Mouse (Mus musculus) liver, embryonic 13.5 days (tissue): ENCODE measurements around the gene Pilrb1. TPM values are rescaled to one million over a fixed set of nuclear protein-coding genes. Genes with fewer than 3 reads are reported as not detected.

Experiments used
- ATAC-seq: fragments of 200-750 bp; cut with Nextera tagmentation; 2 replicates; pipeline ENCODE4 v1.8.0; 2017; ENCODE audit warnings: low read depth, mild to moderate bottlenecking, moderate number of reproducible peaks, moderate library complexity
- DNase-seq: peaks from one replicate; pipeline ENCODE4 v3.0.0; 2022
- H3K27ac ChIP-seq: fragments of 300-500 bp; sonication (generic); 2 replicates; pipeline ENCODE4 v1.5.1; 2015; ENCODE audit warnings: moderate library complexity, mild to moderate bottlenecking, inconsistent platforms
- H3K27me3 ChIP-seq: fragments of 300-500 bp; sonication (generic); 2 replicates; pipeline ENCODE4 v1.6.1; 2015; ENCODE audit warnings: mild to moderate bottlenecking, inconsistent platforms
- H3K36me3 ChIP-seq: fragments of 300-500 bp; sonication (generic); 2 replicates; pipeline ENCODE4 v1.6.1; 2015; ENCODE audit warnings: mild to moderate bottlenecking, inconsistent platforms
- H3K4me1 ChIP-seq: fragments of 300-500 bp; sonication (generic); replicated peaks from 2 replicates; pipeline ENCODE4 v1.6.1; 2015; ENCODE audit warnings: inconsistent platforms
- H3K4me2 ChIP-seq: fragments of 300-500 bp; sonication (generic); 2 replicates; pipeline ENCODE4 v1.6.1; 2015; ENCODE audit warnings: inconsistent platforms, mild to moderate bottlenecking, moderate library complexity
- H3K4me3 ChIP-seq: fragments of 300-500 bp; sonication (generic); replicated peaks from 2 replicates; pipeline ENCODE4 v1.5.1; 2015; ENCODE audit warnings: mild to moderate bottlenecking, inconsistent platforms
- H3K9ac ChIP-seq: fragments of 300-500 bp; sonication (generic); 2 replicates; pipeline ENCODE4 v1.6.1; 2015; ENCODE audit warnings: mild to moderate bottlenecking, inconsistent platforms
- H3K9me3 ChIP-seq: fragments of 300-500 bp; sonication (generic); replicated peaks from 2 replicates; pipeline ENCODE4 v1.6.1; 2016; ENCODE audit warnings: inconsistent platforms
- WGBS: fragments of 180-500 bp; shearing (Covaris S2); methylation state at CpG from one replicate; pipeline ENCODE4 v1.1.7; 2015; ENCODE audit not compliant: insufficient replicate concordance; 5-methylcytosine and 5-hydroxymethylcytosine counted together
- polyA plus RNA-seq: library from polyadenylated mRNA; unstranded; fragments of >200 nt; fragmentation: Nextera tagmentation; extraction: Ambion mirVana; gene quantifications from 2 replicates; pipeline ENCODE4 v1.2.1, GENCODE M21; 2015

Gene Pilrb1
- polyA plus RNA-seq, 1 experiment from 2014 or later, result 2.1 TPM

DNA sequence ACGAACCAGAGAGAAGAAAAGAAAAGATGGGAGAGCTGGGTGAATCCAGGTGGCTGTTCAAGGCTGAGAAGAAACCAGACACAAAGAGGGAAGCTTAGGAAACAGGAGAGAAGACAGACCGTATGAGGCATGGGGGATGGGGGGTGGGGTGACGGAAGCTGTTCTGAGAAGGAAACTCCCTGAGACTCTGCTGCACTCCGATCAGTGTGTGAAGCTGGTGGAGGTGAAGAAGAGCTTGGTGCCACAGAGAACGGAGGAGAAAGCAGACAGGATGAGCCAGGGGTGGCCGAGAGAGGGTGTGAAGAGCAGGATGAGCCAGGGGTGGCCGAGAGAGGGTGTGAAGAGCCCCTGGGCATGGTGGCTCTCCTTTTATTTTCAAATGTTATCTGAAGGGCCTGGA lies 31.5 kb downstream of the Pilrb1 start:
- no peaks in the 10 kb centered on the region for H3K4me1 ChIP-seq
- H3K9ac ChIP-seq, result no peak overlapping the region
- no peak for ATAC-seq
- no peak overlapping the region for H3K4me3 ChIP-seq
- no peaks in the 10 kb centered on the region for H3K27me3 ChIP-seq
- no peak overlapping the region for H3K4me2 ChIP-seq
- WGBS, result 20% methylated on average over 7 of the region's 7 CpGs
- no peak for DNase-seq
- no peak overlapping the region for H3K27ac ChIP-seq
- H3K36me3 ChIP-seq, result no peaks in the 10 kb centered on the region
- H3K9me3 ChIP-seq, result no peaks in the 10 kb centered on the region

DNA sequence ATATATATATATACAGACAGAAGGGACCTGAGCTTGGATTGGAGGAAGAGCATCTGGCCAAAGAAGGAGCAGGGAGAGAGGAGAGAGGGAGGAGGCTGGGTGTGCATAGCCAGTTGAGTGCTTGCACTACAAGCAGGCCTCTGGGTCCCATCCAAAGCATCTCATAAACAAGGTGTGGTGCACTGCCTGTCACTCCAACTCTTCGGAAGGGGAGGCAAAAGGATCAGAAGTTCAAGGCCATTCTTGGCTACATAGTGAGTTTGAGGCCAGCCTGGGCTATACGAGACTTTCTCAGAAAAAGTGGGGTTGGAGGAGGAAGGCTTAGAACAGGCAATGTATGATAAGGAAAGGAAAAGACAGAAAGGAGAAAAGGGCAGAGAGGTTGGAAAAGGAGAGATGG lies 31.9 kb downstream of the Pilrb1 start:
- Histone ChIP-seq H3K9ac (no peak overlapping the region), H3K9me3 (no peaks in the 10 kb centered on the region), H3K27me3 (no peaks in the 10 kb centered on the region), H3K27ac (no peak overlapping the region), H3K4me3 (no peak overlapping the region), H3K36me3 (no peaks in the 10 kb centered on the region), H3K4me2 (no peak overlapping the region), H3K4me1 (no peaks in the 10 kb centered on the region)
- DNase-seq, result no peak
- ATAC-seq, result no peak
- 57% methylated on average over 2 of the region's 2 CpGs for WGBS

DNA sequence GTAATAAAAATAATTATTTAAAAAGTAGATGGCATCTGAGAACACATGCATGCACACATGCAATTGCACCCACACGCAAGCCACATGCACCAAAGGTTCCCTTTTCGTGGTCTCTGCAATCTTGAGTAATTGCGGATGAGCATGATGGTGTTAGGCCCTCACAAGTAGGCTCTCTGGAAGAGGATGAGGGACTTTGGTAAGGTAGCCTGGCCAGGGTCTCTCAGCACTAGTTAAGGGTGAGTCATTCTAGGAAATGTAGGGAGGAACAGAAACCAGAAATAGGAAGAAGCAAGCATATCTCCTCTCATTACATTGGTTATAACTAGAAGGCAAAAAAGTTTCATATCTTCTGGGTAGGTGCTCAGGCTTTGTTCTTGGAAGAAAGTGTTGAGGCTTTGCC lies 32.9 kb downstream of the Pilrb1 start:
- no peaks in the 10 kb centered on the region for H3K9me3 ChIP-seq
- no peaks in the 10 kb centered on the region for H3K36me3 ChIP-seq
- DNase-seq (no peak), ATAC-seq (no peak)
- no peak overlapping the region for H3K9ac ChIP-seq
- no peak overlapping the region for H3K4me2 ChIP-seq
- H3K27ac ChIP-seq, result no peak overlapping the region
- WGBS, result 44% methylated on average over 3 of the region's 3 CpGs
- no peaks in the 10 kb centered on the region for H3K4me1 ChIP-seq
- H3K27me3 ChIP-seq, result no peaks in the 10 kb centered on the region
- no peak overlapping the region for H3K4me3 ChIP-seq

DNA sequence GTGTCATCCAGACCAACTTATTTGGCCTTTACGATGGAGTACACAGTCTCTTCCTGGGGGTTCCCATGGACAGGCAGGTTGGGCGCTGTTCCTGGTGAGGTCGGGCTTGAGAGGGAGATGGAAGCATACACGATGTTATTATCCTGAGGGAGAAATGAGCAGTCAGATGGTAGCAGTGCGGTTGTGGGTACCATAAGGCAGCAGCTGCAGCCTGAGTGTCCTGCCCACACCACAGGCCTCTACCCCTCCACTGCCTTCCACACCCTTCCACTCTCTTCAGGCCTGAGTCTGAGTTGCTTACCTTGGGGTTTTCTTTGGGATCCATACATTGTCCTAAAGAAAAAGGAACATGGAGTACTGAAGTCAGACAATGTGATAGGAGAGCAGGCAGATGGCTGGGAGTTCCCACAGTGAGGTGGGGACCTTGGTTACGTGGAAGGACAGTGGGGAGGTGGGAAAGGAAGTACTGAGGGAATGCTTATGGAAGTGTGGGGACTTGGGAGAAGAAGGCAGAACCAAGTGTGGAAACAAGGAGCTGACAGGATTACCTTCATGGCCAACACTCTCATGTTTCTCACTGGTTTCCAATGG lies 34.4 kb downstream of the Pilrb1 start:
- H3K36me3 ChIP-seq, result no peaks in the 10 kb centered on the region
- H3K27me3 ChIP-seq, result no peaks in the 10 kb centered on the region
- no peak overlapping the region for H3K4me2 ChIP-seq
- no peak for DNase-seq
- H3K9me3 ChIP-seq, result no peaks in the 10 kb centered on the region
- H3K27ac ChIP-seq, result no peak overlapping the region
- WGBS, result 65% methylated on average over 6 of the region's 6 CpGs
- H3K9ac ChIP-seq, result no peak overlapping the region
- H3K4me1 ChIP-seq, result no peaks in the 10 kb centered on the region
- no peak for ATAC-seq
- no peak overlapping the region for H3K4me3 ChIP-seq

DNA sequence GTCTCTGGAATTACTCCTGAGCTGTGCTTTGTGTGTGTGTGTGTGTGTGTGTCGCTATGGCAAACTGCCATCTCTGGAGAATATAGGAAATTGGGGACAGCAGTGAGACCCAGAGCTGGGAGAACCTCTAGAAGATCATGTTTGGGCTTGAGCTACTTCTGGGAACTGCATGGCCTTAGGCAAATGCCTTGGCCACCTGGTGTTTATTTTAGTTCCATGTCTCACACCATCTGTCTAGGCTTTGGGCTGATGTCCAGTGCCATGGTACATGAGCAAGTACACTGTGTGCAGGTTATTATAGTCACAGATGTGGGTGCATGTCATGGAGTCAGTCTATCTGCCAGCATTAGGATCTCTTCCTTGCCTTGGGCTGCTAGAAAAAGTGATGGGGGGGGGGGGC lies 35.3 kb downstream of the Pilrb1 start:
- no peak overlapping the region for H3K4me3 ChIP-seq
- no peaks in the 10 kb centered on the region for H3K4me1 ChIP-seq
- no peak overlapping the region for H3K9ac ChIP-seq
- 53% methylated on average over 1 of the region's 1 CpGs for WGBS
- no peak for ATAC-seq
- DNase-seq, result no peak
- no peak overlapping the region for H3K4me2 ChIP-seq
- H3K27me3 ChIP-seq, result no peaks in the 10 kb centered on the region
- H3K9me3 ChIP-seq, result no peaks in the 10 kb centered on the region
- no peak overlapping the region for H3K27ac ChIP-seq
- no peaks in the 10 kb centered on the region for H3K36me3 ChIP-seq

DNA sequence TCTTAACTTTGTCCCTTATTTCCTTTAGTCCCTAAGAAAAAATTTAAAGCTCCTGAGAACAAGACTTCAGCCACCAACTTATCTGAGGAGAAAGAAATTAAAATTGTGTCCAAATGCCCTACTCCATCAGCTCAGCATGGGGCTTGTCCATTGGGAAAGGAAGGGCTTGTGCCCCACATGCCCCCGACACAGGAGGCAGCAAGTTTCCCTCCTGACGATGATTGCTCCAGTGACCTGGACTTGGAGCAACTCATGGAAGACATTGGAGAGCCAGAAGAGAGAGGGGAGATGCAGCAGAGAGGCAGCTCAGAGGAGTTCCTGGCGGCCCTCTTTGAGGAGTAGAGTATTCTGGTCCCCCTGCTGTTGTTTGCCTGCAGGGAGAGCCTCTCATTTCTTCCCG lies 35.8 kb downstream of the Pilrb1 start:
- Histone ChIP-seq H3K36me3 (no peaks in the 10 kb centered on the region), H3K4me2 (no peak overlapping the region), H3K4me1 (no peaks in the 10 kb centered on the region), H3K9ac (no peak overlapping the region), H3K27me3 (no peaks in the 10 kb centered on the region), H3K4me3 (no peak overlapping the region), H3K27ac (no peak overlapping the region), H3K9me3 (no peaks in the 10 kb centered on the region)
- 48% methylated on average over 4 of the region's 4 CpGs for WGBS
- ATAC-seq (no peak), DNase-seq (no peak)

DNA sequence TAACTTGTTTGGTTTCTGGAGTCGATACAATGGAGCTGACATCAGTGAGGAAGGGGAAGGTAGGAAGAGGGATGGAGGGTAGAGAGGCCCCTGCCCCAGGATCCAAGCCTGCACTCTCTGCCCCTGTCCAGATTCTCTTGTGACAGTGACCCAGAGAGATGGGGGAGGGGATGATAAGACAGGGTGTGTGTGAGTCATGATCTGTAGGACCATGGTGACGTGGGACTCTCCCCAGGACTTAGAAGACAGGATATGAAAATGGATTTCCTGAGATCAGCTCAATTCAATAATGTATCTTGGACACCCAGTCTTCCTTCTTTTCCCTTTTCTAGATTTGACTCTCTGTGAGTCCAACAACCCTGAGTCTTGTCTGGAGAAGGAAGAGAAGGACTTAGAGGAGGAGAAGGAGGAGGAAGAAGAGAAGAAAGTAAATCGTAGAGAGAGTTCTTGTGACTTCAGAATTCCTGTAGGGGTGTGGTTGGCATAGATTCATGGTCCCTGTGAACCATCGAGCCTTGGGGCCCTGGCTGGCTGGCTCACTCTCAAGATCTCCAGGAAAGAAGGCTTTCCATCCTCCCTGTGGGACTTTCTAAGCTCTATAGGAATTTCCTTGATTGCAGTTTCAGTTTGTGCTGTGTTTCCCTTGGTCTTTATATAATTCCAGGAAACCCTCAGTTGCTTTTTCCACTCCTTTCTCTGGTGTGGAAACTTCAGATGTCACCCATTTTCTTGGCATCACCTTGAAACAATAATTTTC lies 40.3 kb downstream of the Pilrb1 start:
- no peaks in the 10 kb centered on the region for H3K36me3 ChIP-seq
- no peaks in the 10 kb centered on the region for H3K9me3 ChIP-seq
- H3K27me3 ChIP-seq, result no peaks in the 10 kb centered on the region
- DNase-seq, result no peak
- no peak overlapping the region for H3K4me3 ChIP-seq
- H3K9ac ChIP-seq, result no peak overlapping the region
- no peak for ATAC-seq
- H3K27ac ChIP-seq, result no peak overlapping the region
- WGBS, result 48% methylated on average over 4 of the region's 4 CpGs
- H3K4me2 ChIP-seq, result no peak overlapping the region
- H3K4me1 ChIP-seq, result no peaks in the 10 kb centered on the region

DNA sequence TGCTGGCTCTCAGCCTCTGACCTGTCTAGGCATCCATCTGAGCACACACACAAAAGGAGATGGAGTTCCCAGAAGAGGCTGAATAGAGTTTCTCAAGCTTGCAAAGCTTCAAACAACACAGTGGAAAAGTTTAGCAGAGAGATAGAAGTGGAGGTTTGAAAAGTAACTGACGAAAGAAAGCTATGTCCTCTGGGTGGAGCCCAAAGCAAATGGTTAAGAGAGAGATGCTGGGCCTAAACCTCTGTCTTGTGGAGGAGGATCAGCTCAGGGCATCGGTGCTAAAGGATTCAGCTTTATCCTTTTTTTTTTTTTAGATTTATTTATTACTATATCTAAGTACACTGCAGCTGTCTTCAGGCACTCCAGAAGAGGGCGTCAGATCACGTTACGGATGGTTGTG lies 49.6 kb downstream of the Pilrb1 start:
- Histone ChIP-seq H3K4me3 (no peak overlapping the region), H3K4me1 (no peaks in the 10 kb centered on the region), H3K9me3 (no peaks in the 10 kb centered on the region), H3K27me3 (no peaks in the 10 kb centered on the region), H3K9ac (no peak overlapping the region), H3K4me2 (no peak overlapping the region), H3K36me3 (no peaks in the 10 kb centered on the region), H3K27ac (no peak overlapping the region)
- 78% methylated on average over 5 of the region's 5 CpGs for WGBS
- no peak for ATAC-seq
- DNase-seq, result no peak

DNA sequence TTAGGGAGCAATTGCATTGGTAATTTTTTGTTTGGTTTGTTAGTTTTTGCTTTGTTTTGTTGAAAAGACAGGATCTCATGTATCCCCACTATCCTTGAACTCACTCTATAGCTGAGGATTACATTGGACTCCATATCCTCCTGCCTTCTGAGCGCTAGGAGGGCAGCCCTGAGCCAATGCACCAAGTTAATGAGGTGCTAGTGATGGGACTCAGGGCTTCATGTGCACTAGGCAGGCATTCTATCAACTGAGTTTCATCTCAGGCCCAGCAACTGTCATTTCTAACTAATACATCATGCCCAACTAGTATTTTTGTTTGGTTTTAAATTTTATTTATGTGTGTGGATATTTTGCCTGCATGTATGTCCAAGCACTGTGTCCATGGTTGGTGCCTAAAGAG lies 51.7 kb downstream of the Pilrb1 start:
- Histone ChIP-seq H3K9ac (no peak overlapping the region), H3K27me3 (no peaks in the 10 kb centered on the region), H3K4me2 (no peak overlapping the region), H3K36me3 (no peaks in the 10 kb centered on the region), H3K4me1 (no peaks in the 10 kb centered on the region), H3K9me3 (no peaks in the 10 kb centered on the region), H3K27ac (no peak overlapping the region), H3K4me3 (no peak overlapping the region)
- DNase-seq, result no peak
- 44% methylated on average over 1 of the region's 1 CpGs for WGBS
- ATAC-seq, result no peak

Other genes with a start within 250 kb of the Pilrb1 start
- 15.5 and 16.1 TPM in 2 replicates for gene Pcolce, start 244.3 kb downstream of the Pilrb1 start, polyA plus RNA-seq
- gene Fbxo24, start 229.1 kb downstream of the Pilrb1 start, polyA plus RNA-seq, result 0.08 TPM in 1 of 2 replicates, not detected in the other
- gene Lrch4, start 229.0 kb downstream of the Pilrb1 start, polyA plus RNA-seq, result 24.8 and 32.0 TPM in 2 replicates
- 3.4 and 4.1 TPM in 2 replicates for gene Gm20605, start 228.9 kb downstream of the Pilrb1 start, polyA plus RNA-seq
- 2.8 and 3.4 TPM in 2 replicates for gene Sap25, start 216.8 kb downstream of the Pilrb1 start, polyA plus RNA-seq
- 0.13 TPM in 1 of 2 replicates, not detected in the other for gene Irs3, start 212.4 kb downstream of the Pilrb1 start, polyA plus RNA-seq
- gene Agfg2, start 173.4 kb downstream of the Pilrb1 start, polyA plus RNA-seq, result 32.1 and 37.8 TPM in 2 replicates
- 0.17 and 0.19 TPM in 2 replicates for gene Nyap1, start 116.5 kb downstream of the Pilrb1 start, polyA plus RNA-seq
- 66.8 and 69.1 TPM in 2 replicates for gene Tsc22d4, start 112.4 kb downstream of the Pilrb1 start, polyA plus RNA-seq
- gene Ppp1r35, start 79.3 kb downstream of the Pilrb1 start, polyA plus RNA-seq, result 17.8 and 20.1 TPM in 2 replicates
- gene Mepce, start 70.5 kb downstream of the Pilrb1 start, polyA plus RNA-seq, result 4.5 and 4.9 TPM in 2 replicates
- 3.5 and 4.8 TPM in 2 replicates for gene Zcwpw1, start 70.3 kb downstream of the Pilrb1 start, polyA plus RNA-seq
- 1.4 and 1.8 TPM in 2 replicates for gene Pilra, start 21.8 kb downstream of the Pilrb1 start, polyA plus RNA-seq
- 1.6 and 2.1 TPM in 2 replicates for gene Pilrb2, start 13.7 kb upstream of the Pilrb1 start, polyA plus RNA-seq
- 1.5 and 1.8 TPM in 2 replicates for gene Cyp3a13, start 63.5 kb upstream of the Pilrb1 start, polyA plus RNA-seq
- gene Gjc3, start 105.0 kb upstream of the Pilrb1 start, polyA plus RNA-seq, result 0.03 TPM in 1 of 2 replicates, not detected in the other
- 0.38 and 0.44 TPM in 2 replicates for gene Azgp1, start 123.4 kb upstream of the Pilrb1 start, polyA plus RNA-seq
- gene Smok3a, start 163.2 kb upstream of the Pilrb1 start, polyA plus RNA-seq, result not detected in 2 replicates
- gene Smok3b, start 163.3 kb upstream of the Pilrb1 start, polyA plus RNA-seq, result not detected in 2 replicates
- gene Smok3c, start 195.1 kb upstream of the Pilrb1 start, polyA plus RNA-seq, result not detected in 2 replicates
- 3.8 and 5.2 TPM in 2 replicates for gene Zkscan1, start 227.0 kb upstream of the Pilrb1 start, polyA plus RNA-seq